Mouse (Mus musculus) ES-E14 (cell line): ENCODE data around the gene Rab8a.

Experiments used
- CHD2 ChIP-seq: IDR thresholded peaks from 2 replicates; pipeline ENCODE4 v1.6.1; 2014; ENCODE audit warnings: mild to moderate bottlenecking, low read depth, low read length, inconsistent platforms
- HCFC1 ChIP-seq: IDR thresholded peaks from 2 replicates; pipeline ENCODE4 v1.6.1; 2012; ENCODE audit warnings: low read length, inconsistent platforms, borderline replicate concordance; ENCODE audit not compliant: insufficient read depth
- MAFK ChIP-seq: IDR thresholded peaks from 2 replicates; pipeline ENCODE4 v1.6.1; 2014; ENCODE audit warnings: mild to moderate bottlenecking, low read depth, low read length, inconsistent platforms; ENCODE audit not compliant: insufficient read depth
- ZC3H11A ChIP-seq: IDR thresholded peaks from 2 replicates; pipeline ENCODE4 v1.6.1; 2012; ENCODE audit warnings: low read depth, mild to moderate bottlenecking, inconsistent platforms, low read length, borderline replicate concordance
- ZNF384 ChIP-seq: IDR thresholded peaks from 2 replicates; pipeline ENCODE4 v1.6.1; 2012; ENCODE audit warnings: low read depth, low read length, inconsistent platforms

DNA sequence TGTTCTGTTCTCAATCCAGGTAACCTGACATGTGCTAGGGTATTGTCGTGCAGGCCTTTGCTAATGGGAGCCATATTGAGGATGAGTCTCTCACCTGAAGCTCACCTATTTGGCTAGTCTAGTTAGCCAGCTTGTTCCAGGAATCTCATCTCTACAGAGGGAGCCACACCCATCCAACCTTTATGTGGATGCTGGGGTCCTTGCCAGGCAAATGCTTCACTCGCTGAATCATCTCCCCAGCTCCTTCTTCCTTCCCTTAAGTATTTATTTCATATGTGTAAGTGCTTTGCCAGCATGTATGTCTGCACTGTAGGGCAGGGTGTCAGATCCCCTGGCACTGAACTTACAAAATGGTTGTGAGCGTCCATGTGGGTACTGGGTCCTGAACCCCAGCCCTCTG lies 14.4 kb upstream of the Rab8a start:
- TF ChIP-seq ZNF384 (no peak), HCFC1 (no peak), CHD2 (no peak), ZC3H11A (no peak), MAFK (no peak)
